Mouse (Mus musculus) T-helper 1 cell (primary cell): ENCODE data around the gene Magi2.

Experiments used
- in situ Hi-C: fragments of 300-600 bp; cut with MboI, MseI; formaldehyde crosslinking; loops from one replicate; pipeline ENCODE4 v1.15.1; 2025; ENCODE audit warnings: high pct_unique_total_duplicates

The Magi2 gene

GRCm38 (mm10) chr5:19932102-19932501 lies 705.3 kb downstream of the Magi2 start:
- in situ Hi-C loops: no loop called here

GRCm38 (mm10) chr5:19933190-19933589 lies 706.4 kb downstream of the Magi2 start:
- in situ Hi-C loops: no loop called here

GRCm38 (mm10) chr5:19951102-19951501 lies 724.3 kb downstream of the Magi2 start:
- in situ Hi-C loops: no loop called here

GRCm38 (mm10) chr5:19964113-19964512 lies 737.3 kb downstream of the Magi2 start:
- in situ Hi-C loops: no loop called here

GRCm38 (mm10) chr5:19972736-19973135 lies 745.9 kb downstream of the Magi2 start:
- in situ Hi-C loops: no loop called here

- in situ Hi-C loops: no loop called here
These were observed 747.0 kb downstream of the Magi2 start for GRCm38 (mm10) chr5:19973852-19974251.

- in situ Hi-C loops: loop anchor here (25.0 kb wide), 1 partner anchor 1556 kb away; the partner anchor contains the start of gene Lrrc17
These were observed 754.7 kb downstream of the Magi2 start for GRCm38 (mm10) chr5:19981518-19981917.

- in situ Hi-C loops: loop anchor here (25.0 kb wide), 1 partner anchor 1555 kb away; the partner anchor contains the start of gene Lrrc17
These were observed 755.2 kb downstream of the Magi2 start for GRCm38 (mm10) chr5:19982031-19982430.

GRCm38 (mm10) chr5:19999486-19999885 lies 772.6 kb downstream of the Magi2 start:
- in situ Hi-C loops: loop anchor here (25.0 kb wide), 1 partner anchor 1538 kb away; the partner anchor contains the start of gene Lrrc17

- in situ Hi-C loops: loop anchor here (25.0 kb wide), 1 partner anchor 1537 kb away; the partner anchor contains the start of gene Lrrc17
These were observed 773.1 kb downstream of the Magi2 start for GRCm38 (mm10) chr5:19999912-20000311.

- in situ Hi-C loops: no loop called here
These were observed 779.8 kb downstream of the Magi2 start for GRCm38 (mm10) chr5:20006616-20007015.

GRCm38 (mm10) chr5:20007246-20007645 lies 780.4 kb downstream of the Magi2 start:
- in situ Hi-C loops: no loop called here

GRCm38 (mm10) chr5:20010210-20010609 lies 783.4 kb downstream of the Magi2 start:
- in situ Hi-C loops: no loop called here

- in situ Hi-C loops: no loop called here
These were observed 791.2 kb downstream of the Magi2 start for GRCm38 (mm10) chr5:20018063-20018462.

GRCm38 (mm10) chr5:20046649-20047048 lies 819.8 kb downstream of the Magi2 start:
- in situ Hi-C loops: no loop called here

GRCm38 (mm10) chr5:20048386-20048785 lies 821.5 kb downstream of the Magi2 start:
- in situ Hi-C loops: no loop called here

GRCm38 (mm10) chr5:20050284-20050683 lies 823.4 kb downstream of the Magi2 start:
- in situ Hi-C loops: no loop called here

GRCm38 (mm10) chr5:20055000-20055399 lies 828.2 kb downstream of the Magi2 start:
- in situ Hi-C loops: no loop called here

GRCm38 (mm10) chr5:20056074-20056842 lies 829.4 kb downstream of the Magi2 start:
- in situ Hi-C loops: no loop called here

GRCm38 (mm10) chr5:20056856-20057255 lies 830.0 kb downstream of the Magi2 start:
- in situ Hi-C loops: no loop called here

GRCm38 (mm10) chr5:20062011-20062410 lies 835.2 kb downstream of the Magi2 start:
- in situ Hi-C loops: no loop called here

- in situ Hi-C loops: no loop called here
These were observed 838.2 kb downstream of the Magi2 start for GRCm38 (mm10) chr5:20065081-20065480.

GRCm38 (mm10) chr5:20068496-20068895 lies 841.7 kb downstream of the Magi2 start:
- in situ Hi-C loops: no loop called here
